Mouse (Mus musculus) heart, postnatal 0 days (tissue): ENCODE data around the gene Zfp622.

Experiments
- CTCF ChIP-seq: IDR thresholded peaks from 2 replicates; pipeline ENCODE4 v1.5.1; 2016; ENCODE audit warnings: antibody characterized with exemption, control low read depth, low read depth
- EP300 ChIP-seq: IDR thresholded peaks from 2 replicates; pipeline ENCODE4 v1.6.1; 2016; ENCODE audit warnings: antibody characterized with exemption, low read depth

GRCm38 (mm10) chr15:25938496-25938895 lies 45.7 kb upstream of the Zfp622 start:
- no peak for TF ChIP-seq CTCF
- TF ChIP-seq EP300, result no peak
